Mouse (Mus musculus) forebrain, embryonic 12.5 days (tissue): ENCODE measurements around the gene Fto. TPM values are rescaled to one million over a fixed set of nuclear protein-coding genes. Genes with fewer than 3 reads are reported as not detected.

Source experiments
- ATAC-seq: fragments of 200-750 bp; cut with Nextera tagmentation; 2 replicates; pipeline ENCODE4 v1.8.0; 2017; ENCODE audit warnings: moderate TSS enrichment; ENCODE audit not compliant: low FRiP score
- H3K27ac ChIP-seq: fragments of 300-500 bp; sonication (generic); 2 replicates; pipeline ENCODE4 v1.5.1; 2016; ENCODE audit warnings: mild to moderate bottlenecking
- H3K27me3 ChIP-seq: fragments of 300-500 bp; sonication (generic); 2 replicates; pipeline ENCODE4 v1.6.1; 2016; ENCODE audit warnings: mild to moderate bottlenecking
- H3K36me3 ChIP-seq: fragments of 300-500 bp; sonication (generic); replicated peaks from 2 replicates; pipeline ENCODE4 v1.6.1; 2016; ENCODE audit warnings: mild to moderate bottlenecking
- H3K4me1 ChIP-seq: fragments of 300-500 bp; sonication (generic); 2 replicates; pipeline ENCODE4 v1.6.1; 2016
- H3K4me2 ChIP-seq: fragments of 300-500 bp; sonication (generic); 2 replicates; pipeline ENCODE4 v1.6.1; 2016; ENCODE audit warnings: mild to moderate bottlenecking, moderate library complexity
- H3K4me3 ChIP-seq: fragments of 300-500 bp; sonication (generic); replicated peaks from 2 replicates; pipeline ENCODE4 v1.5.1; 2016; ENCODE audit warnings: mild to moderate bottlenecking
- H3K9ac ChIP-seq: fragments of 300-500 bp; sonication (generic); 2 replicates; pipeline ENCODE4 v1.6.1; 2016; ENCODE audit warnings: mild to moderate bottlenecking
- H3K9me3 ChIP-seq: fragments of 300-500 bp; sonication (generic); 2 replicates; pipeline ENCODE4 v1.6.1; 2016
- WGBS: fragments of 180-500 bp; shearing (Covaris S2); methylation state at CpG from one replicate; pipeline ENCODE4 v1.1.7; 2016; 5-methylcytosine and 5-hydroxymethylcytosine counted together
- polyA plus RNA-seq: library from polyadenylated mRNA; unstranded; fragments of >200 nt; fragmentation: Nextera tagmentation; extraction: Ambion mirVana; gene quantifications from 2 replicates; pipeline ENCODE4 v1.2.1, GENCODE M21; 2016

Fto gene
- polyA plus RNA-seq, 1 experiment from 2014 or later: 105 TPM

DNA sequence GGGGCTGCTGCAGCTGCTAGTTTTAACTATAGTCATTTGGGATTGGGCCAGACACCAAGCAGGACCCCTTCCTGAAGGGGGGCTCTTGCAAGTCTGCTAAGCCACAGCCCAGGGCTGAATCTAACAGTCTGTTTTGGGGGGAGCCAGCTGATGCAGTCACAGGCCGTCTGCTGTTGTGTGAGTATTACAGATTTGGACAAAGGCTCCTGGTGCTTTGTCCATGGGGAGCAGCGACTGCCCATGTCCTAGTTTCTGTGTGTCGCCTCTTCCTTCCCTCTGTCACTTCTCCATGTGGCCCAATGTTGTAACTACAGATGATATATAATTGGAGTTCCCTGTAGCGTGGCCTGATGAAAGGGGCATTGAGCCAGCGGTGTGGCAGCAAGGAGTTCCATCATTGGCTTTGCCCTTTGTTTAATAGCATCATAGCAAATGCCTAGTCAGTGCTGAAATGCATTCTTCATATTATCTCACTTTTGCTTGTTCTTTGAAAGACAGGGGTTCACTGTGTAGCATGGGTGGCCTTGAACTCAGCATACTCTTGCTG, 243.8 kb downstream of the Fto start:
- no peak for ATAC-seq
- Histone ChIP-seq H3K27me3 (0 out of 2 replicates have a peak, but pooled peaks cover 2% of the 10 kb centered on the region), H3K4me3 (no peak overlapping the region), H3K4me2 (no peak overlapping the region), H3K9ac (no peak overlapping the region), H3K9me3 (no peaks in the 10 kb centered on the region), H3K36me3 (no peaks in the 10 kb centered on the region), H3K4me1 (peaks cover 24% of the 10 kb centered on the region), H3K27ac (no peak overlapping the region)
- 78% methylated on average over 5 of the region's 5 CpGs for WGBS

DNA sequence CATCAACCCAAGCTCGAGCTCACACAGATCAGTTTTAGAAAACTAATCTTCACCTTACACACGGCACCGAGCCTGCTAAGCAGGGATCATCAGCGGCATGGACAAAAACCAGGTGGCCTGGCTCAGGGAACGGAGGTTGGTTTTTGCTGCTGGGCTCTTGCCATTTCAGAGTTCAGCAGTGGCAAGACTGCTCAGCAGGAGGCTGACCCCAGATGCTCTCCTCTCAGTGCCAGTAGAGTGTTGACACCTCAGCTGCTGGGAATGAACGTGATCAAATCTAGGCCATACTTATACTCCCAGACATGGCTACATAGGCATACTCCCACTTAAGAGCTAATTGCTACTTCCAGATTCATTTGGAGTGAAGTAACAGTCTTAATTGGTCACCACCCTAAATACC, 245.1 kb downstream of the Fto start:
- no peak overlapping the region for H3K4me2 ChIP-seq
- no peak overlapping the region for H3K4me3 ChIP-seq
- H3K27ac ChIP-seq: no peak overlapping the region
- H3K27me3 ChIP-seq: no peaks in the 10 kb centered on the region
- ATAC-seq: no peak
- peaks cover 11% of the 10 kb centered on the region; the same call in 1 of the 2 replicates for H3K4me1 ChIP-seq
- WGBS: 83% methylated on average over 6 of the region's 6 CpGs
- H3K36me3 ChIP-seq: no peaks in the 10 kb centered on the region
- H3K9ac ChIP-seq: no peak overlapping the region
- no peaks in the 10 kb centered on the region for H3K9me3 ChIP-seq

DNA sequence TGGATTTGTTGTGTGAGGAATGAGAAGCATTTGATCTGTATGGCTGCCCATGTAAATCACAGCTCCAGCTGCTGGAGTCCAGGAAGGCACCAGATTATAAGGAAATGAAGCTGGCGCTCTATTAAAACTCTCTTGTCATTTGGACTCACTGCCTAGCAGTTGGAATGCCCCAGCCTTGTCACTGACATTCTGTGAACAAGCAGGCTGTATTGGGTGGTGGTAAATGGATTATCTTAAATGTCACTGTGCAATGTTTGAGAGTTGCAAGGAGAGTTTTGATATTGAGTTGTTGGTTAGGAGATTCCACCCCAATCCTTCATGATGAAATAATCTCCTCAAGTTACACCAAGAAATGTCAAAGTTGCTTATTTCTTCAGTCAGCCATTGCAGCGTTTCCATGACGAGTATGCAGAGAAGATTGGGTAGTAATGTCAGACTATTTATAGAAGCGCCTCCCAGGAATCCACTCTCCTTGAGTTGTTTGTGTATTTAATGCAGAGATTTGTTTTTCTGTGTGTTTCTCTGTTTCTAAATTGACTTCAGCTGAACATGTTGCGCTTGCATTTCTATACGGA, 246.8 kb downstream of the Fto start:
- H3K36me3 ChIP-seq: no peaks in the 10 kb centered on the region
- H3K4me2 ChIP-seq: no peak overlapping the region
- H3K27me3 ChIP-seq: no peaks in the 10 kb centered on the region
- ATAC-seq: no peak
- no peak overlapping the region for H3K9ac ChIP-seq
- peaks cover 6% of the 10 kb centered on the region; the same call in 1 of the 2 replicates for H3K4me1 ChIP-seq
- no peaks in the 10 kb centered on the region for H3K9me3 ChIP-seq
- H3K4me3 ChIP-seq: no peak overlapping the region
- WGBS: 91% methylated on average over 6 of the region's 6 CpGs
- no peak overlapping the region for H3K27ac ChIP-seq

DNA sequence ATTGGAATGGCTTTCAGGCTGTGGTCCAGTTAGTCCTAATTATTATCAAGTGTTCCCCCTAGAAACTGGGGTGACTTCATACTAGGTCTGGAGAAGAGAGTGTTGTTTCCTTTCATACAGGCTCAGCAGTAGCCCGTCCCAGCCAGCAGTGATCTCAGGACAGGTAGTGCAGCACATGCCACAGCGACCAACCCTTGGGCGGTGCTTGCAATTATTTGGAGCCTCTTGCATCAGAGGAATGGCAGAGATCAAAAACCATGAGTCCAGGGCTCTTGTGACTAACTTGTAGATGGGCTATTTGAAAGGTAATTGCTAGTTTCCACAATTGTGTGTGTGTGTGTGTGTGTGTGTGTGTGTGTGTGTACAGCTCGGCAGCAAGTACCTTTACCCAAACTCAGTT, 247.9 kb downstream of the Fto start:
- WGBS: 89% methylated on average over 4 of the region's 4 CpGs
- Histone ChIP-seq H3K9me3 (no peaks in the 10 kb centered on the region), H3K27me3 (no peaks in the 10 kb centered on the region), H3K4me1 (peaks cover 17% of the 10 kb centered on the region), H3K4me2 (no peak overlapping the region), H3K9ac (no peak overlapping the region), H3K4me3 (no peak overlapping the region), H3K36me3 (no peaks in the 10 kb centered on the region), H3K27ac (no peak overlapping the region)
- ATAC-seq: no peak

DNA sequence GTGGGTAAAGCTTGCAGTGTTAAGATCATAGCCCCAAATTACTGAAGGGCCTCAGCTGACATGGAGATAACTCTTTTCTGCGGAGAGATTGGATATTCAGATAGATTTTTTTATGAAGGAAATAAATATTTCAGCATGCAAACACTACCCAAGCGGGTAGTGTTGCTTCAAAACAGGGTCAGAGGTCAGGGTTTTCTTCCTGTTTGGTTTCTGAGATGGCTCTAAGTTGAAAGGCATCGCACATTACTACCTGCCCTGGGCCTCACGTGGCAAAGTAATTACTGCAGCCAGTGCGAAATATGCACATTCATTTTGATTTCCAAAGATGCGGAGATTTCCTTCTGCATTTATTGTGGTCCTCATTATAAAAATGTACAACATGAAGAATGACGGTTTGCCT, 249.3 kb downstream of the Fto start:
- 72% methylated on average over 7 of the region's 7 CpGs for WGBS
- Histone ChIP-seq H3K9me3 (no peaks in the 10 kb centered on the region), H3K4me3 (no peak overlapping the region)

DNA sequence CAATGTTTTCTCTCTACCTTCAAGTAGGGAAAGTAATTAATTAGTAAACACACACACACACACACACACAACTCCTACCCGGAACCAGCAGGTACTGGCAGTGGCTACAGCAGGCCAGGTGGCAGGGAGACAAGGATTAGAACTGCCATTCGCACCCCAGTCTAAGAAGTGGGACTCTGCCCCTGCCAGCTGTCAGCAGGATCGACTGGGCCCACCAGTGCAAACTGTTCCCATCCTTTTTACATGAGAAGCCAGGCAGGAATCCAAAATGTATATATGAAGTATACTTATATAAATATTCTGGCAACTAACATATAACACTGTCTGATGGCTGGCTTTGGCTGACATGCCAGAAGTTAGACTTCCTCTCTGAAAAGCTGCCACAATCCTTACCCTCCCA, 250.0 kb downstream of the Fto start:
- Histone ChIP-seq H3K4me1 (peaks cover 27% of the 10 kb centered on the region), H3K9ac (no peak overlapping the region), H3K27ac (no peak overlapping the region), H3K36me3 (no peaks in the 10 kb centered on the region), H3K9me3 (no peaks in the 10 kb centered on the region), H3K4me2 (no peak overlapping the region), H3K4me3 (no peak overlapping the region), H3K27me3 (peaks cover 7% of the 10 kb centered on the region; the same call in 1 of the 2 replicates)
- WGBS: 84% methylated on average over 3 of the region's 3 CpGs
- no peak for ATAC-seq

More for the DNA sequence above, 249.3 kb downstream of the Fto start:
- Histone ChIP-seq H3K4me2 (no peak overlapping the region), H3K36me3 (no peaks in the 10 kb centered on the region), H3K27me3 (no peaks in the 10 kb centered on the region), H3K4me1 (peaks cover 26% of the 10 kb centered on the region), H3K9ac (no peak overlapping the region), H3K27ac (no peak overlapping the region)
- ATAC-seq: no peak

DNA sequence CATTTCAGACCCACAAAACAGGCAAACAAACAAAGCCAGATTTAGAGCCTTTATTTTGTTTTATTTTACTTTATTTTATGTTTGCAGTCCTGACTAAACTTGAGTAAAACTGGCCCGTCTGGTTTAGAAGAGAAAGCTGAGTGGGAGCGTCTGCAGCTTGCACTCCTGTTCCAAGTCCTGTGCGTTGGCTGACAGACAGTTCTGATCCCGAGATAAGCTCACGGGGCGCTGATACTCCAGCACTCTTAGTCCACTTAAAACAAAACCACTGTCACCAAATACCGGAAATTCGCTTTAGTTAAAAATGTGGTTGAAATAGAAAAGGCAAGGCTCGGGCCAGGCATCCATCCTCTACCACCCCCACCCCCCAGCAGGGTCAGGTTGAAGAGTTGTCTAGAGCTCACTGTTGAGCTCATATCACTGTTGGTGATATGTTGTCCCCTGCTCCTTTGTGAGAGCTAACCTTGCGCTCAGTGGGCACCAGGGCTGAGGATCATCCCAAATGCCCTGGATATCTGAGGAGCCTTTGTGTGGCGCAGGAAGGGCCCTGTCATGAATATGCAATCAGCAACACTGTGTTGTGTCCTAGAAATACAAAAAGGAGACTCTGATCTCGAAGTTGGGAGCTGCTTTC, 252.7 kb downstream of the Fto start:
- H3K4me1 ChIP-seq: peaks cover 41% of the 10 kb centered on the region
- 33% methylated on average over 12 of the region's 12 CpGs for WGBS

DNA sequence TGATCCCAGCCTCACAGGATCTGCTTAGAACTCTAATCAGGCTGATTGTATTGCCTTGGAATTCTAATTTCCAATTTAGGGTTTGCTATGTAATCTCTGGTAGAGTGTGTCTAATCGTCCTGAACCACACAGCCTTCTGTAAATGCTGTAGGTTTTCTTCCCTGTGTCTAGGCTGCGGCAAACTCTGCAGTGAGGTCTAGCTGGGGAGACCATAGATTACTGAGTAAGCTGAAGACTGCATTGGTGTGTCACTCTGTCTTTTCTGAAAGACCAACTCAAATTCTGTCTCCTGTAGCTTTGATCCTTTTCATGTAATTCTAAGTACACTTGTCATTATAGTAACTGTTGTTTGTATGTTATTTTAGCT, 253.2 kb downstream of the Fto start:
- no peaks in the 10 kb centered on the region for H3K9me3 ChIP-seq
- H3K27me3 ChIP-seq: peaks cover 23% of the 10 kb centered on the region
- WGBS: 27% methylated on average over 2 of the region's 2 CpGs
- no peak overlapping the region for H3K4me3 ChIP-seq
- no peaks in the 10 kb centered on the region for H3K36me3 ChIP-seq
- H3K27ac ChIP-seq: no peak overlapping the region
- ATAC-seq: no peak
- H3K9ac ChIP-seq: no peak overlapping the region
- H3K4me2 ChIP-seq: no peak overlapping the region
- peaks cover 42% of the 10 kb centered on the region for H3K4me1 ChIP-seq

More for the DNA sequence above, 252.7 kb downstream of the Fto start:
- no peak for ATAC-seq
- no peak overlapping the region for H3K27ac ChIP-seq
- H3K36me3 ChIP-seq: no peaks in the 10 kb centered on the region
- H3K4me3 ChIP-seq: no peak overlapping the region
- H3K9me3 ChIP-seq: no peaks in the 10 kb centered on the region
- no peak overlapping the region for H3K9ac ChIP-seq
- peaks cover 23% of the 10 kb centered on the region for H3K27me3 ChIP-seq
- no peak overlapping the region for H3K4me2 ChIP-seq

DNA sequence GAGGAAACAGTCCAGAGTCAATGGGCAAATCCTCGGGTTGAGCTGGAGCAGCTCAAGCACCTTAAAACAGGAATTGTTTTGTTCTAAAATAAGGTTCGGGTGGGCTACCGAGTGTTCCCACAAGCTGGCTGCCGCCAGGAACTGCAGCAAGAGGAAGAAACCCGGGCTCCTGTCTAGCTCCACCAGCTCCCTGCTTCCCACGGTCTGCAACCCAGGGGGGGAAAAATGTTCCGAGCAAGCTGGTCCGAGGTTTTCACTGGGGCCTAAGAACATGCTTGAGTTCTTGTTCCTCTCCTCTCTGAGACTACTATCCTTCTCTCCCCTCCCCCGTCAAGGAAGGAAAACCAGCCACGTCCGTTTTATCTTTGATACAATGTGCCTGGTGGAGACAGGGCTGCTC, 256.5 kb downstream of the Fto start:
- 28% methylated on average over 11 of the region's 11 CpGs for WGBS

DNA sequence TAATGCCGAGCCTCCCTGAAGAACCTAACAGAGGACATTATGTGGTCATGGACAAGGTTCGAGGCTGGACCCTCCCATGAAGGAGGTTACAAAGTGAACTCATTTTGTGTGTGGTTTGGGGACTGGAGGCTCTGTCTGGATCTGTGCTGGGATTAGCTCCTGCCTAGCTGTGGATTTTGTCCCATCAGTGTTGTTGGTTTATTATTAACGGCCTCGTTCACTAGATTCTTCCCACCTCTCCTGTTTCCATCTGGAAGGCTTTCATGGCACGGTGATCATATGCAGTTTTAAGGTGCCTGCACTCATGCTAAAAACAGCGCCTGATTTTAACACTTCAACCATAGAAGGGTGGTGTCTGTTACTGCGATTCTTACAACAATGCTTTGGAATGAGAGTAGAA, 257.5 kb downstream of the Fto start:
- WGBS: 78% methylated on average over 7 of the region's 7 CpGs
- H3K4me1 ChIP-seq: peaks cover 59% of the 10 kb centered on the region

More for the DNA sequence above, 256.5 kb downstream of the Fto start:
- no peak overlapping the region for H3K4me3 ChIP-seq
- no peak overlapping the region for H3K4me2 ChIP-seq
- no peak for ATAC-seq
- H3K9ac ChIP-seq: no peak overlapping the region
- H3K27me3 ChIP-seq: peaks cover 40% of the 10 kb centered on the region
- H3K9me3 ChIP-seq: no peaks in the 10 kb centered on the region
- peaks cover 58% of the 10 kb centered on the region for H3K4me1 ChIP-seq
- H3K27ac ChIP-seq: no peak overlapping the region
- H3K36me3 ChIP-seq: no peaks in the 10 kb centered on the region

DNA sequence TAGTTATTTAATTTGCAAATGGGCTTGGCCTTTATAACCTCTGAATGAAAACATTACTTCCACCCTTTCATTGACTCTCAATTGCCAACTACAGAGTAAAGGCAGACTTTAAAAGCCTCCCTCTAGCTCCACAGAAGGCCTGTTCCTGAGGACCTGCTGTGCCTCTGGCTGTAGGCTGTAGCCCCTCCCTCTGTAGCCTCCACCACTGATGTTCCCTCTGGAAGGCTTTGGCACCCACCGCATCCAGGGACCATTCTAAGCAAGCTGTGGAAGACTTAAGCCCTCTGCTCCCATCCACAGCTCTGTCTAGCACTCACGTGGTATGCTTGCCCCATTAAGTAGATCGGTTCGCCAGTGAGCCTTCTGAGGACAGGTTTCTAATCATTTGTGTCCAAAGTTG, 258.7 kb downstream of the Fto start:
- Histone ChIP-seq H3K27me3 (peaks cover 52% of the 10 kb centered on the region), H3K4me2 (no peak overlapping the region), H3K4me3 (no peak overlapping the region), H3K4me1 (peaks cover 60% of the 10 kb centered on the region), H3K9ac (no peak overlapping the region), H3K36me3 (no peaks in the 10 kb centered on the region), H3K27ac (no peak overlapping the region), H3K9me3 (no peaks in the 10 kb centered on the region)
- no peak for ATAC-seq
- WGBS: 29% methylated on average over 4 of the region's 4 CpGs

More for the DNA sequence above, 257.5 kb downstream of the Fto start:
- no peaks in the 10 kb centered on the region for H3K36me3 ChIP-seq
- ATAC-seq: no peak
- no peak overlapping the region for H3K27ac ChIP-seq
- no peaks in the 10 kb centered on the region for H3K9me3 ChIP-seq
- H3K27me3 ChIP-seq: peaks cover 47% of the 10 kb centered on the region
- H3K9ac ChIP-seq: no peak overlapping the region
- no peak overlapping the region for H3K4me3 ChIP-seq
- no peak overlapping the region for H3K4me2 ChIP-seq

DNA sequence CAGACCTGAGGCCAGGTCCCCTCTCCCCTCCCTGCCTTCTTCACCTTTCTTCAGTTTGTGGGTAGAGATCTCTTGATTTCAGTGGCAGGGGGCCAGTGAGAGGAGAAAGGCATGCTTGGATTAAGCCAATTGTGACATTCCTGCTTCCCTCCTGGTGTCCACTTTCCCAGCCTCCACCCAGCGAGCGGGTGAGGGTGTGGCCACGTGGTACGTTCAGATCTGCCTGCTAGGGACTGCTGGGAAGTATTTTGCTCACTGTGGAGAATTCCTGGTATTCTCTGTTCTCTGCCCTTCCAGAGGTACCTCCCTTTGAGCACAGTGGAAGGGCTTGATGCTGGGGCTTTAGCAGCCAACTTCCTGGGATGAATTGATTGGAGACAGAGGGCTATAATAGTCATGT, 259.3 kb downstream of the Fto start:
- no peak overlapping the region for H3K4me2 ChIP-seq
- WGBS: 20% methylated on average over 4 of the region's 4 CpGs
- no peak for ATAC-seq
- H3K9me3 ChIP-seq: no peaks in the 10 kb centered on the region
- peaks cover 54% of the 10 kb centered on the region for H3K27me3 ChIP-seq
- H3K4me3 ChIP-seq: no peak overlapping the region
- no peaks in the 10 kb centered on the region for H3K36me3 ChIP-seq
- H3K4me1 ChIP-seq: peaks cover 56% of the 10 kb centered on the region
- no peak overlapping the region for H3K27ac ChIP-seq
- H3K9ac ChIP-seq: no peak overlapping the region

DNA sequence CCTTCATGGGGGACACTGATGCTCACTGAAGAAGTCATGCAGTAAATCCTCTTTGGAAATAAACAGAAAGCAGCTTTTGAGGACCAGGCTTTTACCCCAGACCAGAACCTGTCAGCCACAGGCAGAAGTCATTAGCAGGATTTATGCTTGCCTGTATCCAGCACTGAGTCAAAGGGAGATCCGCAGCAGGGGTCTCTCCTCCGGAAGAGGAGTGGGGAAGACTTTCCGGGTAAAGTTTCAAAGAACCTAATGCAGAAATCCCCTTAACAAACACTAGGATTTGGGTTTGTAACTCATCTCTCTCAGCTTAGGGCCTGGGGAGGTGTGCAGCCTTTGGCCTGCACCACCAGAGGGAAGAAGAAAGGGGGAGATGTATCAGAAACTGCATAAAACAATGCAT, 262.3 kb downstream of the Fto start:
- ATAC-seq: no peak
- 8% methylated on average over 3 of the region's 3 CpGs for WGBS
- H3K4me3 ChIP-seq: no peak overlapping the region
- no peak overlapping the region for H3K4me2 ChIP-seq
- H3K36me3 ChIP-seq: no peaks in the 10 kb centered on the region
- H3K4me1 ChIP-seq: peaks cover 40% of the 10 kb centered on the region
- peaks cover 35% of the 10 kb centered on the region for H3K27me3 ChIP-seq
- no peaks in the 10 kb centered on the region for H3K9me3 ChIP-seq
- no peak overlapping the region for H3K27ac ChIP-seq
- H3K9ac ChIP-seq: no peak overlapping the region
